Mouse (Mus musculus): ENCODE results near the gene Rimbp3.

Gene Rimbp3

GRCm38 (mm10) chr16:17258917-17259316 lies 50.5 kb downstream of the Rimbp3 start:
- DNase-seq (ENCODE audit: low spot score): no peak

GRCm38 (mm10) chr16:17261341-17261740 lies 52.9 kb downstream of the Rimbp3 start:
- no peak for DNase-seq (ENCODE audit: low spot score)
